Mouse (Mus musculus): ENCODE data around the gene Srp54a. TPM values are rescaled to one million over a fixed set of nuclear protein-coding genes. Genes with fewer than 3 reads are reported as not detected.
"Not testable (repeated sequence)": the region's sequence is repeated elsewhere in the genome, so short reads cannot be mapped to it uniquely, and the experiment has no call there.

Gene Srp54a
- polyA plus RNA-seq, 1 experiment from 2014 or later, result 210 TPM

GRCm38 (mm10) chr12:55059812-55060211 is 20.2 kb upstream of the Srp54a start:
- DNase-seq (ENCODE audit: low spot score) (no peak), ATAC-seq (ENCODE audit: low FRiP score) (no peak)
- Histone ChIP-seq H3K9ac (no peak overlapping the region), H3K4me2 (replicated peaks) (no peak overlapping the region), H3K36me3 (replicated peaks; ENCODE audit: control insufficient read depth, insufficient read depth) (peaks cover 21% of the 10 kb centered on the region), H3K27ac (no peak overlapping the region), H3K4me1 (replicated peaks; ENCODE audit: control insufficient read depth, insufficient read depth, low read length) (no peaks in the 10 kb centered on the region), H3K9me3 (ENCODE audit: control insufficient read depth, low read length) (no peaks in the 10 kb centered on the region), H3K4me3 (replicated peaks; ENCODE audit: low read length) (no peak overlapping the region), H3K27me3 (ENCODE audit: control insufficient read depth, insufficient read depth, low read length) (no peaks in the 10 kb centered on the region)
- WGBS, result 74% methylated on average over 3 of the region's 3 CpGs

- H3K4me2 ChIP-seq (replicated peaks), result no peak overlapping the region
- H3K27ac ChIP-seq, result no peak overlapping the region
- H3K27me3 ChIP-seq (ENCODE audit: control insufficient read depth, insufficient read depth, low read length), result no peaks in the 10 kb centered on the region
- H3K36me3 ChIP-seq (replicated peaks; ENCODE audit: control insufficient read depth, insufficient read depth), result peaks cover 21% of the 10 kb centered on the region
- H3K4me3 ChIP-seq (replicated peaks; ENCODE audit: low read length), result no peak overlapping the region
- no peak overlapping the region for H3K9ac ChIP-seq
- no peaks in the 10 kb centered on the region for H3K9me3 ChIP-seq (ENCODE audit: control insufficient read depth, low read length)
- WGBS, result 89% methylated on average over 6 of the region's 6 CpGs
- no peak for DNase-seq (ENCODE audit: low spot score)
- H3K4me1 ChIP-seq (replicated peaks; ENCODE audit: control insufficient read depth, insufficient read depth, low read length), result no peaks in the 10 kb centered on the region
- no peak for ATAC-seq (ENCODE audit: low FRiP score)
Observed at GRCm38 (mm10) chr12:55060212-55060898, 19.7 kb upstream of the Srp54a start.

- ATAC-seq (ENCODE audit: low FRiP score) (no peak), DNase-seq (ENCODE audit: low spot score) (no peak)
- Histone ChIP-seq H3K36me3 (replicated peaks; ENCODE audit: control insufficient read depth, insufficient read depth) (peaks cover 17% of the 10 kb centered on the region), H3K4me2 (replicated peaks) (no peak overlapping the region), H3K9me3 (ENCODE audit: control insufficient read depth, low read length) (no peaks in the 10 kb centered on the region), H3K27me3 (ENCODE audit: control insufficient read depth, insufficient read depth, low read length) (no peaks in the 10 kb centered on the region), H3K4me3 (replicated peaks; ENCODE audit: low read length) (no peak overlapping the region), H3K27ac (no peak overlapping the region), H3K9ac (no peak overlapping the region), H3K4me1 (replicated peaks; ENCODE audit: control insufficient read depth, insufficient read depth, low read length) (no peaks in the 10 kb centered on the region)
- 77% methylated on average over 10 of the region's 10 CpGs for WGBS
Observed at GRCm38 (mm10) chr12:55061006-55061405, 19.1 kb upstream of the Srp54a start.

- 87% methylated on average over 1 of the region's 1 CpGs for WGBS
- DNase-seq (ENCODE audit: low spot score) (no peak), ATAC-seq (ENCODE audit: low FRiP score) (no peak)
- H3K4me2 ChIP-seq (replicated peaks), result no peak overlapping the region
- H3K27ac ChIP-seq, result no peak overlapping the region
- no peak overlapping the region for H3K4me3 ChIP-seq (replicated peaks; ENCODE audit: low read length)
- no peak overlapping the region for H3K9ac ChIP-seq
- H3K4me1 ChIP-seq (replicated peaks; ENCODE audit: control insufficient read depth, insufficient read depth, low read length), result no peaks in the 10 kb centered on the region
- peaks cover 15% of the 10 kb centered on the region for H3K36me3 ChIP-seq (replicated peaks; ENCODE audit: control insufficient read depth, insufficient read depth)
- no peaks in the 10 kb centered on the region for H3K27me3 ChIP-seq (ENCODE audit: control insufficient read depth, insufficient read depth, low read length)
- no peaks in the 10 kb centered on the region for H3K9me3 ChIP-seq (ENCODE audit: control insufficient read depth, low read length)
Observed at GRCm38 (mm10) chr12:55062141-55062540, 17.9 kb upstream of the Srp54a start.

- no peak overlapping the region for H3K4me2 ChIP-seq (replicated peaks)
- H3K9ac ChIP-seq, result no peak overlapping the region
- H3K27me3 ChIP-seq (ENCODE audit: control insufficient read depth, insufficient read depth, low read length), result no peaks in the 10 kb centered on the region
- no peak for ATAC-seq (ENCODE audit: low FRiP score)
- 72% methylated on average over 4 of the region's 4 CpGs for WGBS
- H3K4me1 ChIP-seq (replicated peaks; ENCODE audit: control insufficient read depth, insufficient read depth, low read length), result no peaks in the 10 kb centered on the region
- no peak overlapping the region for H3K27ac ChIP-seq
- no peak overlapping the region for H3K4me3 ChIP-seq (replicated peaks; ENCODE audit: low read length)
- H3K36me3 ChIP-seq (replicated peaks; ENCODE audit: control insufficient read depth, insufficient read depth), result no peaks in the 10 kb centered on the region
- H3K9me3 ChIP-seq (ENCODE audit: control insufficient read depth, low read length), result no peaks in the 10 kb centered on the region
- DNase-seq (ENCODE audit: low spot score), result no peak
Observed at GRCm38 (mm10) chr12:55072495-55072894, 7.6 kb upstream of the Srp54a start.

GRCm38 (mm10) chr12:55073686-55074085 is 6.4 kb upstream of the Srp54a start:
- Histone ChIP-seq H3K27ac (no peak overlapping the region), H3K9me3 (ENCODE audit: control insufficient read depth, low read length) (no peaks in the 10 kb centered on the region), H3K27me3 (ENCODE audit: control insufficient read depth, insufficient read depth, low read length) (no peaks in the 10 kb centered on the region), H3K9ac (no peak overlapping the region), H3K4me3 (replicated peaks; ENCODE audit: low read length) (no peak overlapping the region), H3K4me1 (replicated peaks; ENCODE audit: control insufficient read depth, insufficient read depth, low read length) (no peaks in the 10 kb centered on the region), H3K36me3 (replicated peaks; ENCODE audit: control insufficient read depth, insufficient read depth) (no peaks in the 10 kb centered on the region), H3K4me2 (replicated peaks) (no peak overlapping the region)
- no peak for DNase-seq (ENCODE audit: low spot score)
- ATAC-seq (ENCODE audit: low FRiP score), result no peak
- 94% methylated on average over 7 of the region's 7 CpGs for WGBS

- no peak for DNase-seq (ENCODE audit: low spot score)
- no peaks in the 10 kb centered on the region for H3K9me3 ChIP-seq (ENCODE audit: control insufficient read depth, low read length)
- WGBS, result 96% methylated on average over 2 of the region's 2 CpGs
Observed at GRCm38 (mm10) chr12:55075296-55075695, 4.8 kb upstream of the Srp54a start.

GRCm38 (mm10) chr12:55078706-55079105 is 1.4 kb upstream of the Srp54a start:
- H3K27ac ChIP-seq; H3K9ac ChIP-seq; H3K27me3 ChIP-seq (ENCODE audit: control insufficient read depth, insufficient read depth, low read length); H3K4me1 ChIP-seq (replicated peaks; ENCODE audit: control insufficient read depth, insufficient read depth, low read length); ATAC-seq (ENCODE audit: low FRiP score); H3K36me3 ChIP-seq (replicated peaks; ENCODE audit: control insufficient read depth, insufficient read depth); H3K9me3 ChIP-seq (ENCODE audit: control insufficient read depth, low read length); H3K4me3 ChIP-seq (replicated peaks; ENCODE audit: low read length): not testable (repeated sequence)
- DNase-seq (ENCODE audit: low spot score), result peak; percentile 24
- 47% methylated on average over 2 of the region's 2 CpGs for WGBS
- peak overlapping the region; percentile 67 for H3K4me2 ChIP-seq (replicated peaks)

More at GRCm38 (mm10) chr12:55075296-55075695, 4.8 kb upstream of the Srp54a start:
- Histone ChIP-seq H3K4me3 (replicated peaks; ENCODE audit: low read length) (no peak overlapping the region), H3K27me3 (ENCODE audit: control insufficient read depth, insufficient read depth, low read length) (no peaks in the 10 kb centered on the region), H3K27ac (no peak overlapping the region), H3K4me1 (replicated peaks; ENCODE audit: control insufficient read depth, insufficient read depth, low read length) (no peaks in the 10 kb centered on the region; the same call in 1 of the 2 replicates), H3K4me2 (replicated peaks) (no peak overlapping the region), H3K36me3 (replicated peaks; ENCODE audit: control insufficient read depth, insufficient read depth) (no peaks in the 10 kb centered on the region), H3K9ac (no peak overlapping the region)
- ATAC-seq (ENCODE audit: low FRiP score), result no peak

- Histone ChIP-seq H3K4me2 (replicated peaks) (peak overlapping the region; percentile 53), H3K9ac (peak overlapping the region; percentile 70), H3K27ac (peak overlapping the region; percentile 83), H3K4me3 (replicated peaks; ENCODE audit: low read length) (peak overlapping the region; percentile 60)
- 0% methylated on average over 25 of the region's 25 CpGs for WGBS
- ATAC-seq (ENCODE audit: low FRiP score), result peak; percentile 68
- DNase-seq (ENCODE audit: low spot score); H3K4me1 ChIP-seq (replicated peaks; ENCODE audit: control insufficient read depth, insufficient read depth, low read length); H3K27me3 ChIP-seq (ENCODE audit: control insufficient read depth, insufficient read depth, low read length); H3K9me3 ChIP-seq (ENCODE audit: control insufficient read depth, low read length); H3K36me3 ChIP-seq (replicated peaks; ENCODE audit: control insufficient read depth, insufficient read depth): not testable (repeated sequence)
Observed at GRCm38 (mm10) chr12:55080601-55080942, 510 bp downstream of the Srp54a start.

- H3K4me3 ChIP-seq (replicated peaks; ENCODE audit: low read length); H3K27me3 ChIP-seq (ENCODE audit: control insufficient read depth, insufficient read depth, low read length); H3K4me2 ChIP-seq (replicated peaks); H3K9me3 ChIP-seq (ENCODE audit: control insufficient read depth, low read length); H3K36me3 ChIP-seq (replicated peaks; ENCODE audit: control insufficient read depth, insufficient read depth); H3K4me1 ChIP-seq (replicated peaks; ENCODE audit: control insufficient read depth, insufficient read depth, low read length); H3K27ac ChIP-seq; ATAC-seq (ENCODE audit: low FRiP score); H3K9ac ChIP-seq; DNase-seq (ENCODE audit: low spot score): not testable (repeated sequence)
- 100% methylated on average over 1 of the region's 7 CpGs for WGBS
Observed at GRCm38 (mm10) chr12:55092127-55092526, 12.1 kb downstream of the Srp54a start.

Measured in hindbrain, embryonic 14.5 days (tissue).